Mouse (Mus musculus) megakaryocyte, embryonic 14.5 days (primary cell): ENCODE measurements at regions not wholly inside any gene's neighbourhood (a gene's known extent, or its start where the extent isn't known, plus 50 kb on each side); places are given as distances from the start of the nearest gene placed in this dataset.

ENCODE experiments used
- FLI1 ChIP-seq: IDR thresholded peaks from 2 replicates; pipeline ENCODE4 v1.6.1; 2012; ENCODE audit warnings: low read length, inconsistent platforms, mixed read lengths
- GATA1 ChIP-seq: IDR thresholded peaks from 3 replicates; pipeline ENCODE4 v1.6.1; 2012; ENCODE audit warnings: mixed read lengths, low read length, inconsistent platforms, borderline replicate concordance

- TF ChIP-seq GATA1 (no peak), FLI1 (no peak)
These were observed 194.4 kb upstream of the Rasa1 start for GRCm38 (mm10) chr13:85483348-85483747.
